Mouse (Mus musculus) heart, adult 9 months (tissue): ENCODE results near the gene Rmnd1.

Source experiments
- DNase-seq, 2 experiments: peaks; one replicate each; pipeline ENCODE4 v3.0.0; 2022; ENCODE audit warnings: low spot score in 2 of 2

The Rmnd1 gene

DNA sequence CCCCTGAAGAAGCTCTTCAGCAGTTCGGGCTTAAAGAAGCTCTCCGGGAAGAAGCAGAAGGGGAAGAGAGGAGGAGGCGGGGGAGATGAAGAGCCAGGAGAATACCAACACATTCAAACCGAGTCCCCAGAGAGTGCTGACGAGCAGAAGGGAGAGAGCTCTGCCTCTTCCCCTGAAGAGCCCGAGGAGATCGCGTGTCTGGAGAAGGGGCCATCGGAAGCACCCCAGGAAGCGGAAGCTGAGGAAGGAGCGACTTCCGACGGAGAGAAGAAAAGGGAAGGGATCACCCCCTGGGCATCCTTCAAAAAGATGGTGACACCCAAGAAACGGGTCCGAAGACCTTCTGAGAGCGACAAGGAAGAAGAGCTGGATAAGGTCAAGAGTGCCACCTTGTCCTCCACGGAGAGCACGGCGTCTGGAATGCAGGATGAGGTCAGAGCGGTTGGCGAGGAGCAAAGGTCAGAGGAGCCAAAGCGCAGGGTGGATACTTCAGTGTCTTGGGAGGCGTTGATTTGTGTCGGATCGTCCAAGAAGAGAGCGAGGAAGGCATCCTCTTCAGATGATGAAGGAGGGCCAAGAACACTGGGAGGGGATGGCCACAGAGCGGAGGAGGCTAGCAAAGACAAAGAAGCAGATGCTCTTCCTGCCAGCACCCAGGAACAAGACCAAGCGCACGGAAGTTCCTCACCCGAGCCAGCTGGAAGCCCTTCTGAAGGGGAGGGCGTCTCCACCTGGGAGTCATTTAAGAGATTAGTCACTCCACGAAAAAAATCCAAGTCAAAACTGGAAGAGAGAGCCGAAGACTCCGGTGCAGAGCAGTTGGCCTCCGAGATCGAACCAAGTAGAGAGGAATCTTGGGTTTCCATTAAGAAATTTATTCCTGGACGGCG is 77.6 kb downstream of the Rmnd1 start:
- no peak for DNase-seq
